Comparison of ENCODE assay signal across 19 mouse cellular contexts in genomic region chrX:85112418-85112817, GRCm38 (mm10).
A peak's percentile ranks its signal among the peaks of the same experiment; 100 is the strongest.
DNase-seq lines count a peak whose midpoint lies in the region; ATAC-seq and TF ChIP-seq lines count a peak whose summit lies in the region.
"Had no signal": no experiment of that assay in that cellular context is flagged by ENCODE, and none has a peak within 500 bp of the region (broad histone marks: within the 10 kb centered on the region; RNA-seq: fewer than 3 reads in every experiment).

No protein-coding gene starts in this region.

- TF ChIP-seq CTCF in cortical plate, adult 2 months (IDR thresholded peaks at IDR 0.05; ENCODE audit: extremely low read depth, insufficient read depth, low read length), result no peak
- no peak for TF ChIP-seq CTCF in hindbrain, postnatal 0 days (IDR thresholded peaks at IDR 0.05; ENCODE audit: low read depth)

- no peak overlapping the region for H3K4me2 ChIP-seq in hindbrain, embryonic 13.5 days
- no peak overlapping the region for H3K4me2 ChIP-seq in hindbrain, embryonic 12.5 days (replicated peaks)
- no peak overlapping the region for H3K4me2 ChIP-seq in hindbrain, postnatal 0 days (ENCODE audit: low read depth, low read length)
- H3K4me2 ChIP-seq: embryonic facial prominence, embryonic 12.5 days; heart, embryonic 11.5 days; heart, embryonic 15.5 days had no signal

- H3K27me3 ChIP-seq in hindbrain, embryonic 13.5 days, result no peaks in the 10 kb centered on the region
- no peaks in the 10 kb centered on the region for H3K27me3 ChIP-seq in hindbrain, embryonic 12.5 days
- H3K27me3 ChIP-seq in hindbrain, postnatal 0 days (ENCODE audit: insufficient read depth, low read length), result no peaks in the 10 kb centered on the region
- H3K27me3 ChIP-seq: embryonic facial prominence, embryonic 12.5 days; heart, embryonic 15.5 days had no signal

- TF ChIP-seq POLR2A in cortical plate, adult 2 months (IDR thresholded peaks at IDR 0.05; ENCODE audit: extremely low read depth, insufficient read depth, low read length), result no peak

- DNase-seq in layer of hippocampus, adult 9-11 months, result peak; percentile 3
- no peak for DNase-seq in layer of hippocampus, postnatal 10 days (ENCODE audit: low spot score in 2 of 2)
- DNase-seq in hindbrain, postnatal 0 days (ENCODE audit: low spot score), result peak; percentile 21
- no peak for DNase-seq in spleen, postnatal 4 days (ENCODE audit: low spot score in 2 of 2)
- DNase-seq: adrenal gland, adult 8-10 months; adrenal gland, postnatal 36 days; cerebellum, adult 11 months; cerebellum, postnatal 14 days; gastrocnemius, postnatal 14 days; heart, adult 2 months; heart, postnatal 14 days; kidney, adult 11 months had no signal

- H3K9me3 ChIP-seq in hindbrain, embryonic 13.5 days, result no peaks in the 10 kb centered on the region
- no peaks in the 10 kb centered on the region for H3K9me3 ChIP-seq in hindbrain, embryonic 12.5 days (replicated peaks)
- no peaks in the 10 kb centered on the region for H3K9me3 ChIP-seq in hindbrain, postnatal 0 days (ENCODE audit: low read length)
- H3K9me3 ChIP-seq: embryonic facial prominence, embryonic 12.5 days; heart, embryonic 15.5 days had no signal

- no peaks in the 10 kb centered on the region for H3K4me1 ChIP-seq in hindbrain, embryonic 13.5 days (replicated peaks)
- H3K4me1 ChIP-seq in hindbrain, embryonic 12.5 days, result no peaks in the 10 kb centered on the region
- H3K4me1 ChIP-seq in cortical plate, adult 2 months (ENCODE audit: control insufficient read depth, insufficient read depth, low read length), result no peaks in the 10 kb centered on the region
- H3K4me1 ChIP-seq in hindbrain, postnatal 0 days (ENCODE audit: insufficient read depth, low read length), result no peaks in the 10 kb centered on the region
- H3K4me1 ChIP-seq: embryonic facial prominence, embryonic 12.5 days; heart, embryonic 15.5 days had no signal

- no peak overlapping the region for H3K27ac ChIP-seq in hindbrain, embryonic 13.5 days
- H3K27ac ChIP-seq in hindbrain, embryonic 12.5 days, result no peak overlapping the region
- H3K27ac ChIP-seq in cortical plate, adult 2 months (ENCODE audit: insufficient read depth, low read length), result peak overlapping the region; percentile 45; the same call in 1 of the 2 replicates
- no peak overlapping the region; the same call in 1 of the 2 replicates for H3K27ac ChIP-seq in hindbrain, postnatal 0 days
- H3K27ac ChIP-seq: embryonic facial prominence, embryonic 12.5 days; heart, adult 2 months; heart, embryonic 15.5 days had no signal

- H3K4me3 ChIP-seq in hindbrain, embryonic 13.5 days, result no peak overlapping the region
- no peak overlapping the region for H3K4me3 ChIP-seq in hindbrain, embryonic 12.5 days
- H3K4me3 ChIP-seq in cortical plate, adult 2 months (ENCODE audit: insufficient read depth, low read length), result no peak overlapping the region
- no peak overlapping the region for H3K4me3 ChIP-seq in hindbrain, postnatal 0 days (ENCODE audit: low read length)
- H3K4me3 ChIP-seq: embryonic facial prominence, embryonic 12.5 days; heart, adult 2 months; heart, embryonic 15.5 days had no signal

- ATAC-seq in hindbrain, embryonic 13.5 days (ENCODE audit: low FRiP score), result peak; percentile 43; the same call in 1 of the 2 replicates
- no peak for ATAC-seq in hindbrain, embryonic 12.5 days (ENCODE audit: low FRiP score)
- ATAC-seq in hindbrain, postnatal 0 days, result peak; percentile 53; the same call in 1 of the 2 replicates
- ATAC-seq: forebrain, embryonic 16.5 days had no signal

- H3K9ac ChIP-seq in hindbrain, embryonic 13.5 days, result no peak overlapping the region
- H3K9ac ChIP-seq in hindbrain, embryonic 12.5 days, result no peak overlapping the region
- no peak overlapping the region for H3K9ac ChIP-seq in hindbrain, postnatal 0 days (replicated peaks; ENCODE audit: low read length)
- H3K9ac ChIP-seq: embryonic facial prominence, embryonic 12.5 days; heart, embryonic 15.5 days had no signal

- no peaks in the 10 kb centered on the region for H3K36me3 ChIP-seq in hindbrain, embryonic 13.5 days
- no peaks in the 10 kb centered on the region for H3K36me3 ChIP-seq in hindbrain, embryonic 12.5 days
- no peaks in the 10 kb centered on the region for H3K36me3 ChIP-seq in hindbrain, postnatal 0 days (ENCODE audit: insufficient read depth, low read length)
- H3K36me3 ChIP-seq: embryonic facial prominence, embryonic 12.5 days; heart, embryonic 15.5 days had no signal

Comparison
In these comparisons a context has a peak if more than half of its experiments do, and no peak if none do; other contexts are left out.
1. DNase-seq: peak in layer of hippocampus, adult 9-11 months (single experiment) and hindbrain, postnatal 0 days (single experiment); none in layer of hippocampus, postnatal 10 days (0 of 2) and spleen, postnatal 4 days (0 of 2).